Mouse (Mus musculus) retina, postnatal 1 day (tissue): ENCODE results near the gene Med25.

Source experiments
- DNase-seq: peaks from one replicate; pipeline ENCODE4 v3.0.0-alpha.2; 2012

Med25 gene

DNA sequence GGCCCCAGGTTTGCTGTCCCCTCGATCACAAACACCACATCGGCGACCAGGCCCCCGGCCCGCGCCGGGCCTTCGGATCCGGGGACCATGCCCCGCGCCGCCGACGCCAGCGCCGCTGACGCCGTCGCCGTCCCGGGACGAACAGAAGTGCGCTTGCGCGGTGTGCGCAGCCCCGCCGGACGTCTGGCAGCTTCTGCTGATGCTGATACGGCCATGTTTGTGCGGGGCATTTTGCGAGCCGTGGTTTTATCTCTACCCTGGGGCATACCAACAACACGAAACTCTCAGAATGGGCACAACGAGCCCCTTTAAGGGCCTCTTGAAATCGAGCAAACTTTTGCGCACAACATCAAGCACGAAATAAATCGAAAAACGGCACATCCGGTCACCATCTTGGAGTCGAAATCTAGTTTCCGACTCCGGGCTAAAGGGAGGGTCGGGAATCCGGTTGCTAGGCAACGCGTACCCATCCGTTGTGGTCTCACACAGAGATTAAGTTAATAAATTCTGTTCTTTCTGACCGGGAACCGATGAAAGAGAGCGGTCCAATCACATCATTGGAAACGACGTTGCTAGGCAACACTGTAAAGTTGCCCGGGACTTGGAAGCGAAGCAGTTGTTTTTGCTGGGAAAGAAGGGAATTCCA, at the start of gene Med25:
Med25 (minus strand) TSS at position 437 of the 646 bp plus-strand sequence.
- peak; percentile 98 for DNase-seq

GRCm38 (mm10) chr7:44938680-44939079, 46.2 kb upstream of the Med25 start:
- no peak for DNase-seq

DNA sequence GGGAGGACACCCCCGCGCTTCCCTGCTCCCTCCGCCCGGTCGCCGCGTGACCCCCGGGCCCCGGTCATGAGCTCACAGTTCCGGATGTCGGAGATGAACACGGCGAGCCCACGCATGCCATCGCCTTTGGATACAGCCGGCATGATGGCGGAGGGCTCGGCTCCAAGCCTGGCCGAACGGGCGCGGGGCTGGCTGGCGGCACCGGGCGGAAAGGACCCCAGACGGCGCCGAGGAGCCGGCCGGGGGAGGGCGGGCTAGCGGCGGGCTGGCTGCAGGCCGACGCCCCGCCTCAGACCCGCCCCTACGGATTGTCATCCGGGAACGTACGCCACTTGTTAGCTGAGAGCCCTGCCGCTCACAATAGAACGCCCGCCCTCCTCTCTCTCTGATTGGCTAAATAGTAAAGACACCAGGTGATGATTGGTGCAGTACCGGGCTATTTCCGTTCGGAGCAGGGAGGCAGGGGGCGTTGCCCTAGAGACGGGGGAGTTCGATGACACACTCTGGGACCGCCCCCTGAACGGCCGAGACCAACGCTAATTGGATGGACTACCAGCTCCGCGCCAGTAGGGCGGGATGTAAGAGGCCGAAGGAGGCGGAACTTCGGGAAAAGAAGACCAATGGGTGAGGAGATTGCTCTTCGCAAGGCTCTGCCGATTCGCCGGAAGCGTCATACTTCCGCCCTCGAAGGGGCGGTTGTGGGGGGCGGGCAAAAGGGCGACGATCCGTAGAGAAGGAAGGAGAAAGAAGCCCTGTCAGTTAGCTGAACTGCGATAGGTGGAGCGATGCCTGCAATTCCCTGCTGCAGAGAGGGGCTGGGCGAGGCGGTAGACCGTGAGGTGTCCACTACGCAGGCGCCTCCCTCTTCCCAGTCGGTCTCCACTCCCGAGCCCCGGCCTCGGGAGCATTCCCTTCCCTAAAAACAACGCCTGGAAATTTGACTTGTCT, 37.0 kb upstream of the Med25 start, which contains the start of gene Ap2a1:
Ap2a1 (minus strand) TSS at position 293 of the 948 bp plus-strand sequence.
- peak; percentile 100 for DNase-seq

DNA sequence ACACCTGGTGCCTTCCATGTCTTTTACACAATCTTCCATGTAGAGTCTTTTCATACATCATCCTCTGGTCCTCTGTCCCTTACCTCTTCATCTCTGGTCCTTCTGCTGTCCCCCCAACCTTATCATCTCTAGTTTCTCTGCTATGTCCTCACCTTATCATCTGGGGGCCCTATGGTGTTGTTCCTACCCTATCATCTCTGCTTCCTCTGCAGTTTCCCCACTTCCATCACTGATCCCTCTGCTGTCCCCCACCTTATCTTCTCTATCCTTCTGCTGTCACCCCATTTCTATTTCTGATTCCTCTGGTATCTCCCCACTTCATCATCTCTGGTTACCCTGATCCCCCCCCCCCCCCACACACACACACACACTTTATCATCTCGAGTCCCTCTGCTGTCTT, 36.1 kb upstream of the Med25 start:
- no peak for DNase-seq

- peak; percentile 62 for DNase-seq
These were observed 33.0 kb upstream of the Med25 start for GRCm38 (mm10) chr7:44925468-44925867.

DNA sequence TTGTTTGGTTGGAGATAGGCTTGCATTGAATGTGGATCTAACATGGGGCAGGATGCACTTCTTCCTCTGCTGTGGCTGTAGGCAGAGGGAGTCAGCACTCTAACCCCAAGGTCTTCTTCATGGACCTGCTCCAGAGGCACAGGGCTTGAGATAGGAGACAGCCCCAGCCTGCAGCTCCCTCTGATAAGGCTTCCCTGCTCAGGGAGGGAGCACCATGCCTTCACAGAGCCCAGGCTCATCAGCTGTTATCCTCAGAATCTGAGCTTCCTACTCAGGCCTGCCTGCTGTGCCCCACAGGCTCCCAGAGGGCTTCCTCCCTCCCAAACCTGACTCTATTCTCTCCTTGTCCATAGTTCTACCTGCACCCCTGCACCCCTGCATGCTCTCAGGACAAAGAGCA, 30.0 kb upstream of the Med25 start:
- no peak for DNase-seq

DNA sequence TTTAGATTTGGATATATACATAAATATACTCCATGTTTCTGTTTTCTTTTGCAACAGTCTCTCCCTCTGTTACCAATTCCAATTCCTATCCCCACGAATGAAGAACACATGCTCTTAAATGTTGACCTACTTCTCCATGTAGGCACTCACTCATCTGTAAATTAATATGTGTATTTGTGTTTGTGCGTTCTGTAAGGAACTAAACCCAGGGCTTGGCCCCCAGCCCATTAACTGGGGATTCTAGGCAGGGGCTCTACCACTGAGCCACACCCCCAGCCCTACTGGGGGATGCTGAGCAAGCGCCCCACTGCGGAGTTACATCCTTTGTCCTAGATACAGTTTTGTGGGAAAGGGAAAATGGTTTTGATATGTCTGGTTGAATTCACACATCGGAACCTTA, 26.6 kb upstream of the Med25 start:
- peak; percentile 68 for DNase-seq

DNA sequence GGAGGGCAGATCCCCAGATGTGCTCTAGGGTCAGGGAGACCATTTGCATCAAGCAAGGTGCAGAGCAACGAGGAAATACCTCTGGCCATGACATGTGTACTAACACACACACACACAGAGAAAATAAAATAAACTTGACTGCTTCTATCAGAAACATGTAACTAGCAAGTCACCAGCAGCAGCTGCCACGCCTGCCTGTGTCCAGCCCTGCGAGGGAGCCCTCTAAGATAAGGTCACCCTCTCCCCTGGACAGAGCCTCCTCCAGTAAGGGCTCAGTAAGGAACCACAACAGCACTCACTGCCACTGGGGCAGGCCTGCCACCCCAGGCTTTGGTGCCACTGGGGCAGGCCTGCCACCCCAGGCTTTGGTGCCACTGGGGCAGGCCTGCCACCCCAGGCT, 25.7 kb upstream of the Med25 start:
- no peak for DNase-seq

GRCm38 (mm10) chr7:44916881-44917280, 24.4 kb upstream of the Med25 start:
- DNase-seq = no peak

DNA sequence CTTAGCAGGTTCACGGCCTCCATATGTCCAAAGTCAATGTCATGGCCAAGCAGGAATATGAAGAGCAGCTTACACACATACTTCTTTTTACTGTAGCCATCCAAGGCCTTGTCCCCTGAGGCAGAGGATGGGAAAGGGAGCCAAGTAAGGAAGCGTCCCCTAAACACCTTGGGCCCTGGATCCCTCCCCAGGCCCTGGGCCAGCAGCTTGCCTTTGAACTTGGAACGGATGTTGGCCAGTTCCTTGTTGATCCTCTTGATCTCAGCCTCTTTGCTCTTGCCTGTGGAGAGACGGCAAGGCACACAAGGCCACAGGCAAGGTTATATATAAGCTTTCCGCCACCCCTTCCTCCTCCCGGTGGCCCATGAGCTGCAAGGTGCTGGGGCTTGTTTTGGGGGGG, 23.7 kb upstream of the Med25 start:
- DNase-seq = no peak

DNA sequence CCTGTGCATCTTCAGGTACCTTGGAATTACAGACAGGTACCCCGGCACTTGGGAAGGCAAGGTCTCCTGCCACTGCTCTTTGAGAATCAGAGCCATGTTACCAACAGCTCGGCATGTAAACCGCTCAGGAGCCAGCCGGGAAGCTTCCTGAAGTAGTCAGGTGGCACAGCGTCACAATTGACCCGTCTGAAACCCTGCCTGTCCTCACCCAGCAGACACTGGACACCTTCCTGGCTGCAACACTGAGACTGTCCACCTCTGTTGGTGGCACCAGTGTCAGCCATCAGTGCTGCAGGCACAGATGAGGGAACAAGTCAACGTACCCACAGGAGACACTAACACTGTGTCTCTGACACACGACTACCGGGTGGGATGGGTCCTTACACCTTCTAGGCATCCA, 22.8 kb upstream of the Med25 start:
- DNase-seq = no peak

DNA sequence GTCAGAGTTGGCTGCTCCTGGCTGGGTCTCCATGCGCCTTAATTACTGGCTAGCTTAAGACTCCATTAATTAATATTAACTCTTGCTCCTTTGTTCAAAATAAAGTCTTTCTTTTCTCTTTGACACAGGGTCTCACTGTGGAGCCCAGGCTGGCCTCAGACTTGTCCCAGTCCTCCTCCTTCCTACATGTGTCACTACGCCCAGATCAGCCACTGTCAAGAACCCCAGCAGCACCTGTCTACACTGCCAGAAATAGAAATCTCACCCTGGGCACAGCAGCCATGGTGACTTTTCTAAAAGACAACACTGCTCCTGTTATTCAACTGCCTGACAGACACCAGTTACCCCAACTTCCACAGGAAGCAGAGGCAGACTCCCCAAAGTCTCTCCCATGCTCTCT, 21.9 kb upstream of the Med25 start:
- no peak for DNase-seq

- DNase-seq = no peak
These were observed 16.4 kb upstream of the Med25 start for GRCm38 (mm10) chr7:44908706-44909476.

GRCm38 (mm10) chr7:44905430-44905829, 12.9 kb upstream of the Med25 start:
- no peak for DNase-seq

- peak; percentile 82 for DNase-seq
These were observed 8.8 kb upstream of the Med25 start for GRCm38 (mm10) chr7:44901230-44901722.

DNA sequence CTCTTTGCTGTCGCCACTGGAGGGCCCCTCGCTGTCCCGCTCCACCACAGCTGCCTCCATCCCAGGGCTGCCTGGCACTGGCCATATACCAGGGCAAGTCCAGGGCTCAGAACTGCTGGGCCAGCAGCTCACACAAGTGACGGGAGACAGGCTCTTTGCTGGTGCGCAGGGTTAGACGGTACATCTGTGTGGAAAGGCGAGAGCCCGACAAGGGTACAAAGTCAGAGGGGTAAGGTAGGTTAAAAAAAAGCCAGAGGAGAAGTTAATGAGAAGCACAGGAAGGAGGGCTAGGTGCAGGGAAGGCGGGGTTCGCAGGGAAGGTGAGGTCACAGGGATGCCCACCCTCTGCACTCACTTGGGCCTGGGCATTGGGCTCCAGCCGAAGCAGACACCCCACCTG, 8.1 kb upstream of the Med25 start:
- no peak for DNase-seq

DNA sequence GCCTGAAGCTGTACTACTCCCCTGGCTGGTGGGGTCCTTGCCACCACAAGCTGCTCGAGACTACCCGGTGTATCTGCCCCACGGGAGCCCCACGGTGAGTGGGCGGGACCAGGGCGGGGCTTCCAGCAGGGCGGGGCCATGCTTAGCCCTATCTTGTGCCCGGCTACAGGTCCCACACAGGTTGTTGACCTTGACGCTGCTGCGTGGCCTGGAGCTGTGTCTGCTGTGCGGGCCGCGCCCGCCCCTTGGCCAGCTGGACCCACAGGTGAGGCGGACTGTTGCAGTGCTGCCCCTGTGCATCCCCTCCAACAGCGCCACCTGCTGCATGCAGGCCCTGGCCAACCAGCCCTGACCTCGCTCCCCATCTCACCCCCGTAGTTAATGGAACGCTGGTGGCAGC, 6.1 kb upstream of the Med25 start:
- DNase-seq = peak; percentile 28

- DNase-seq = no peak
These were observed 4.0 kb upstream of the Med25 start for GRCm38 (mm10) chr7:44896499-44896898.

DNA sequence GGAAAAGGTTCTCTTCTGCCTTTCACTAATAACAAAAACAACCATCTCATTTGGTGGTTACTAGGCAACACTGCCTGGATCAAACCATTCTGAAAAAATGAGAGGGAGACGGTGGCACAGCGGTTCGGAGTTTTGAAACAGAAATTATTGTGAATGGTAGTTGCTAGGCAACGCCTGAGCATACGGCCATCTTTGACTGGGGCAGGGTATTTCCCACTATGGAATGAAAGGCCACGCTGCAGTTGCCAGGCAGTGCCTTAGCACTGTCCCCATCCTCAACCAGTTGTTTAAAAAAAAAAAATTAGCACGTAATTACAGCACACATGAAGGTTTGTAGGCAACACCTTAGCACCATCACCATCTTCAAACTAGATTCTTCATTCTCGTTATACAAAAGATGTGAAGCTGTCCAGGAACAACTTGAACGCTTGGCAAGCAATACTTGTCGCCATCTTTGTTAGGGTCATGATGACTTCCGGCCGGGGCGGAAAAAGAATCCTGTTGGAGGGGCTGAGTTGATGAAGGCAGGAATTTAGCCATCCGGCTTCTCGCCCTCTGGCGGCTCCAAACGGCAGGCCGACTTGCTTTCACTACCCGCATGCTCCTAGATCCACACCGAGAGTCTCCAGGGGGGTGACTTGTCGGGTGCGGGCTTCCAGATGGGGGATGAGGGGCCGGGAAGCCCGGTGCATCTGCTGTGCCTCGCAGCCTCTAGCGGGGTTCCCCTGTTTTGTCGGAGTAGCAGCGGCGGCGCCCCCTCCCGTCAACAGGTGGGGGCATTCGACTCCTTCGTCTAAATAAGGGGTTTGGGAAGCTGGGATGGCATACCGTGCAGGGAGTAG, 3.3 kb upstream of the Med25 start, which contains the start of gene Fuz:
Fuz (plus strand) TSS at position 487 of the 842 bp plus-strand sequence.
- DNase-seq = peak; percentile 99

DNA sequence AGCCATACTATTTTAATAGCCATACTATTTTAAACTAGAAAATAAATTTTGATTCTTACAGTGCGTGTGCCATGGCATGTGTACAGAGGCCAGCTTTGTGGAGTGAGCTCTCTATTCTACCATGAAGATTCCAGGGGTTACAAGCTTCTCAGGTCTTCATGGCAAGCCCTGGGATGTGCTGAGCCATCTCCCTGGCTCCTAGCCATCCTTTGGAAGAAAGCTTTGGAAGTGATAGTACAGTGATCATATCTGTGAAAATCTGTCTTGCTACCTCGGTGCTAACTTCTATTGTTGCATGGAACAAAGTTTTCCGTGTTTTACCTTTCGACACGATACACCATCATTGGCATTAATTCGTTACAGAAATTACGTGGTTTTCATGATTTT, 2.7 kb upstream of the Med25 start:
- no peak for DNase-seq

DNA sequence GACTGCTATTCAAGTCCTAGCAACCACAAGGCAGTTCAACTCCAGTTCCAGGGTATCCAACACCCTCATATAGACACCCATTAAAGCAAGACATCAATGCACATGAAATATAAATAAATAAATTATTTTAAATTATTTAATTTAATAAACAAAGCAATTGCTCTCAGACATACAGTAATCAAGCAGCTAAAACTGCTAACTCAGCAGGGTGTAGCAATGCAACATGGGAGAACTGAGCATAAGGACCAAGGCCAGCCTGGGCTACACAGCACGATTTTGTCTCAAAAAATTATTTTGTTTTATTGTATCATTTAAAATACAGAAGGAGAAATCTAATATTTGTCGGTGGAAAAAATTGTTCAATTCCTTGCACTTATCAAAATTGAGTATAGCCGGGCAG, 1.7 kb upstream of the Med25 start:
- DNase-seq = no peak

- DNase-seq = no peak
These were observed 685 bp upstream of the Med25 start for GRCm38 (mm10) chr7:44893197-44893596.
